Mouse (Mus musculus) kidney, embryonic 14.5 days (tissue): ENCODE results near the gene Cdk5r1. TPM values are rescaled to one million over a fixed set of nuclear protein-coding genes. Genes with fewer than 3 reads are reported as not detected.

Experiments
- ATAC-seq: fragments of 200-750 bp; cut with Nextera tagmentation; 2 replicates; pipeline ENCODE4 v1.8.0; 2017; ENCODE audit warnings: moderate number of reproducible peaks, mild to moderate bottlenecking, moderate TSS enrichment, moderate library complexity; ENCODE audit not compliant: low FRiP score, low TSS enrichment
- H3K27ac ChIP-seq: fragments of 300-500 bp; sonication (generic); 2 replicates; pipeline ENCODE4 v1.5.1; 2014; ENCODE audit warnings: low read depth, mild to moderate bottlenecking, low read length, moderate library complexity, mixed read lengths
- H3K27me3 ChIP-seq: fragments of 300-500 bp; sonication (generic); 2 replicates; pipeline ENCODE4 v1.6.1; 2014; ENCODE audit warnings: mild to moderate bottlenecking, low read length; ENCODE audit not compliant: control insufficient read depth, insufficient read depth
- H3K36me3 ChIP-seq: fragments of 300-500 bp; sonication (generic); 2 replicates; pipeline ENCODE4 v1.6.1; 2014; ENCODE audit warnings: low read length, mixed read lengths; ENCODE audit not compliant: control insufficient read depth, insufficient read depth
- H3K4me1 ChIP-seq: fragments of 300-500 bp; sonication (generic); 2 replicates; pipeline ENCODE4 v1.6.1; 2014; ENCODE audit warnings: low read length, mixed read lengths; ENCODE audit not compliant: control insufficient read depth, insufficient read depth
- H3K4me2 ChIP-seq: fragments of 300-500 bp; sonication (generic); replicated peaks from 2 replicates; pipeline ENCODE4 v1.6.1; 2014; ENCODE audit warnings: low read depth, mild to moderate bottlenecking, low read length
- H3K4me3 ChIP-seq: fragments of 300-500 bp; sonication (generic); 2 replicates; pipeline ENCODE4 v1.5.1; 2014; ENCODE audit warnings: mild to moderate bottlenecking, low read length
- H3K9ac ChIP-seq: fragments of 300-500 bp; sonication (generic); 2 replicates; pipeline ENCODE4 v1.6.1; 2014; ENCODE audit warnings: low read depth, mild to moderate bottlenecking, low read length, moderate library complexity
- H3K9me3 ChIP-seq: fragments of 300-500 bp; sonication (generic); 2 replicates; pipeline ENCODE4 v1.6.1; 2016; ENCODE audit warnings: low read length; ENCODE audit not compliant: control insufficient read depth
- WGBS: fragments of 180-500 bp; shearing (Covaris S2); extraction: QIAGEN DNeasy Blood & Tissue Kit; methylation state at CpG from one replicate; pipeline ENCODE4 v1.1.7; 2014; 5-methylcytosine and 5-hydroxymethylcytosine counted together
- polyA plus RNA-seq: library from polyadenylated mRNA; unstranded; fragments of >200 nt; fragmentation: Nextera tagmentation; extraction: Ambion mirVana; gene quantifications from 2 replicates; pipeline ENCODE4 v1.2.1, GENCODE M21; 2014

Cdk5r1 gene
- polyA plus RNA-seq, 1 experiment from 2014 or later: 0.84 TPM

GRCm38 (mm10) chr11:80518421-80519367 lies 41.9 kb downstream of the Cdk5r1 start:
- no peaks in the 10 kb centered on the region for H3K9me3 ChIP-seq
- ATAC-seq: no peak
- H3K36me3 ChIP-seq: no peaks in the 10 kb centered on the region

GRCm38 (mm10) chr11:80521148-80521547 lies 44.3 kb downstream of the Cdk5r1 start:
- no peak overlapping the region for H3K9ac ChIP-seq
- WGBS: 62% methylated on average over 2 of the region's 2 CpGs
- no peaks in the 10 kb centered on the region for H3K36me3 ChIP-seq
- H3K27me3 ChIP-seq: no peaks in the 10 kb centered on the region
- no peak overlapping the region for H3K4me3 ChIP-seq
- H3K4me1 ChIP-seq: 0 out of 2 replicates have a peak, but pooled peaks cover 3% of the 10 kb centered on the region
- no peak overlapping the region for H3K4me2 ChIP-seq
- ATAC-seq: no peak
- no peaks in the 10 kb centered on the region for H3K9me3 ChIP-seq
- no peak overlapping the region for H3K27ac ChIP-seq

More at GRCm38 (mm10) chr11:80518421-80519367, 41.9 kb downstream of the Cdk5r1 start:
- WGBS: 46% methylated on average over 9 of the region's 9 CpGs
- Histone ChIP-seq H3K9ac (no peak overlapping the region), H3K27ac (no peak overlapping the region), H3K4me2 (no peak overlapping the region), H3K4me1 (0 out of 2 replicates have a peak, but pooled peaks cover 3% of the 10 kb centered on the region), H3K27me3 (no peaks in the 10 kb centered on the region), H3K4me3 (no peak overlapping the region)

GRCm38 (mm10) chr11:80522852-80523251 lies 46.0 kb downstream of the Cdk5r1 start:
- no peak overlapping the region for H3K4me3 ChIP-seq
- H3K9me3 ChIP-seq: no peaks in the 10 kb centered on the region
- no peaks in the 10 kb centered on the region for H3K27me3 ChIP-seq
- H3K4me1 ChIP-seq: 0 out of 2 replicates have a peak, but pooled peaks cover 3% of the 10 kb centered on the region
- ATAC-seq: no peak
- no peak overlapping the region for H3K27ac ChIP-seq
- H3K9ac ChIP-seq: no peak overlapping the region
- H3K4me2 ChIP-seq: no peak overlapping the region
- 36% methylated on average over 2 of the region's 2 CpGs for WGBS
- no peaks in the 10 kb centered on the region for H3K36me3 ChIP-seq

GRCm38 (mm10) chr11:80523410-80523809 lies 46.6 kb downstream of the Cdk5r1 start:
- Histone ChIP-seq H3K4me1 (0 out of 2 replicates have a peak, but pooled peaks cover 3% of the 10 kb centered on the region), H3K4me3 (no peak overlapping the region), H3K27ac (0 out of 2 replicates have a peak overlapping the region, but pooled peaks have one; percentile 9), H3K27me3 (no peaks in the 10 kb centered on the region), H3K9ac (no peak overlapping the region), H3K4me2 (no peak overlapping the region), H3K9me3 (no peaks in the 10 kb centered on the region), H3K36me3 (no peaks in the 10 kb centered on the region)
- WGBS: 73% methylated on average over 4 of the region's 4 CpGs
- no peak for ATAC-seq

GRCm38 (mm10) chr11:80524213-80524612 lies 47.4 kb downstream of the Cdk5r1 start:
- ATAC-seq: no peak

GRCm38 (mm10) chr11:80527697-80528096 lies 50.9 kb downstream of the Cdk5r1 start:
- no peaks in the 10 kb centered on the region for H3K36me3 ChIP-seq
- H3K4me2 ChIP-seq: no peak overlapping the region
- no peaks in the 10 kb centered on the region for H3K9me3 ChIP-seq
- H3K4me1 ChIP-seq: 0 out of 2 replicates have a peak, but pooled peaks cover 3% of the 10 kb centered on the region
- H3K4me3 ChIP-seq: no peak overlapping the region
- H3K27ac ChIP-seq: no peak overlapping the region
- H3K27me3 ChIP-seq: no peaks in the 10 kb centered on the region
- ATAC-seq: no peak
- H3K9ac ChIP-seq: no peak overlapping the region

More at GRCm38 (mm10) chr11:80524213-80524612, 47.4 kb downstream of the Cdk5r1 start:
- Histone ChIP-seq H3K9me3 (no peaks in the 10 kb centered on the region), H3K4me3 (no peak overlapping the region), H3K27me3 (no peaks in the 10 kb centered on the region), H3K36me3 (no peaks in the 10 kb centered on the region), H3K9ac (no peak overlapping the region), H3K4me2 (no peak overlapping the region), H3K27ac (no peak overlapping the region), H3K4me1 (0 out of 2 replicates have a peak, but pooled peaks cover 3% of the 10 kb centered on the region)
- 90% methylated on average over 5 of the region's 5 CpGs for WGBS

GRCm38 (mm10) chr11:80529149-80529548 lies 52.3 kb downstream of the Cdk5r1 start:
- H3K9ac ChIP-seq: no peak overlapping the region
- no peak overlapping the region for H3K4me2 ChIP-seq
- H3K27me3 ChIP-seq: no peaks in the 10 kb centered on the region
- H3K4me1 ChIP-seq: no peaks in the 10 kb centered on the region
- no peak overlapping the region for H3K4me3 ChIP-seq
- 75% methylated on average over 8 of the region's 8 CpGs for WGBS
- no peak overlapping the region for H3K27ac ChIP-seq
- H3K9me3 ChIP-seq: no peaks in the 10 kb centered on the region
- no peak for ATAC-seq
- no peaks in the 10 kb centered on the region for H3K36me3 ChIP-seq
